9 mouse cellular contexts compared by ENCODE assay signal in the genomic region with DNA sequence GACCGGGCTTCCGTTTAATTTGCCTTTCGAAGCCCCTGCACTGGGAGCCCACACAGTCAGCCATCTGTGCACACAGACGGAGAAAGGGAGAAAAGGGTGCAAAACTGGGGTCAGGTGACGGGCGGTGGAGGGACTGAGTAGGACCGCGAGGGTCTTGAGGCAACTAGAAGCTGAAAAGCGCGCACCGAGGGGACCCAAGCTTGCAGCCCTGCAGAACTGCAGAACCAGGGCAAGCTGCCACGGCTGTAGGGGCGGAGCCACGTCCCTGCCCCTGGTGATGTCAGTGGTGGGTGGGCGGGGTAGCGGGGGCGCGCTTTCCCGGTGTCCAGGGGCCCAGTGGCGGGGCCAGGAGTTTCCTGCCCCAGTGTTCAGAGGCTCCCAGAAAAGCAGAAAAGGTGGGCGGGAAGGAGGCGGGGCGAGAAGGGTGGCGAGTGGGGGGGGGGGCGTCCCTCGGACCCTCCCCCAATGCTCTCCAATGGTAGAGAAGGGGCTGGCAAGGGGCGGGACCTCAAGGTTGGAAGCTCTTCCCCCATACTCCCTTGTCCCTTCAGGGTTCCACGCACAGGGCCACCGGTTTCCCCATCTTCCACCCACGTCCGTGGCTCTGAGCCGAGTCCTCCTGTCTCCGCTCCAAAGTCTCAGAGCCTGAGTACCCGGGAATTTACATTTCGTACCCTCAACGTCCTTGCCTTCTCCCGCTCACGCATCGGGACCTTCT. TPM values are rescaled to one million over a fixed set of nuclear protein-coding genes. Genes with fewer than 3 reads are reported as not detected.
A peak's percentile ranks its signal among the peaks of the same experiment; 100 is the strongest.
DNase-seq lines count a peak whose midpoint lies in the region; ATAC-seq and TF ChIP-seq lines count a peak whose summit lies in the region.
"Had no signal": no experiment of that assay in that cellular context is flagged by ENCODE, and none has a peak within 500 bp of the region (broad histone marks: within the 10 kb centered on the region; RNA-seq: fewer than 3 reads in every experiment).

No protein-coding gene starts in this region.

- ATAC-seq in stomach, embryonic 15.5 days (ENCODE audit: insufficient read depth, low FRiP score, low read depth), result peak; percentile 89

- in situ Hi-C loops in CH12.LX (cut with MboI; ENCODE audit: low pct_ligation_motif_present, low pct_unique_long_range_greater_than_20kb, low sequenced_read_pairs), result no loop called here

- peak overlapping the region; percentile 43; the same call in 1 of the 2 replicates for H3K4me2 ChIP-seq in CH12.LX (ENCODE audit: insufficient read depth, low read depth, poor library complexity, severe bottlenecking)
- peak overlapping the region; percentile 91 for H3K4me2 ChIP-seq in stomach, embryonic 15.5 days

- peak overlapping the region; percentile 62 for H3K4me3 ChIP-seq in gastrocnemius, adult 2 months
- peak overlapping the region in 1 of 3 experiments; percentile 26 for H3K4me3 ChIP-seq in CH12.LX (replicated peaks in 1 of 3; ENCODE audit: low read depth in 2 of 3, low read length in 2 of 3, poor library complexity in 1 of 3)
- peak overlapping the region; percentile 58 for H3K4me3 ChIP-seq in midbrain, embryonic 10.5 days
- H3K4me3 ChIP-seq in stomach, embryonic 15.5 days (replicated peaks), result peak overlapping the region; percentile 43

- H3K9me3 ChIP-seq in CH12.LX (replicated peaks; ENCODE audit: low read length), result no peaks in the 10 kb centered on the region
- no peaks in the 10 kb centered on the region for H3K9me3 ChIP-seq in midbrain, embryonic 10.5 days (replicated peaks)
- H3K9me3 ChIP-seq in stomach, embryonic 15.5 days, result no peaks in the 10 kb centered on the region

- no peaks in the 10 kb centered on the region for H3K4me1 ChIP-seq in CH12.LX (ENCODE audit: control insufficient read depth in 1 of 2, insufficient read depth in 2 of 2)
- H3K4me1 ChIP-seq in midbrain, embryonic 10.5 days, result peaks cover 41% of the 10 kb centered on the region
- H3K4me1 ChIP-seq in stomach, embryonic 15.5 days, result peaks cover 10% of the 10 kb centered on the region

- no peaks in the 10 kb centered on the region for H3K36me3 ChIP-seq in CH12.LX (replicated peaks in 1 of 2; ENCODE audit: control insufficient read depth in 1 of 2, insufficient read depth in 1 of 2, low read length in 1 of 2)
- H3K36me3 ChIP-seq in midbrain, embryonic 10.5 days, result no peaks in the 10 kb centered on the region
- H3K36me3 ChIP-seq in stomach, embryonic 15.5 days, result no peaks in the 10 kb centered on the region

- TF ChIP-seq RAD21 in CH12.LX (IDR thresholded peaks at IDR 0.05; ENCODE audit: low read depth, low read length), result no peak

- intact Hi-C loops in gastrocnemius, adult 2 months (cut with DNase I), result no loop called here

- H3K9ac ChIP-seq in CH12.LX (ENCODE audit: insufficient read depth, low read depth), result no peak overlapping the region
- H3K9ac ChIP-seq in stomach, embryonic 15.5 days, result no peak overlapping the region

- dilution Hi-C loops in CH12.LX (cut with MboI; ENCODE audit: extremely low pct_ligation_motif_present, extremely low pct_unique_long_range_greater_than_20kb, low sequenced_read_pairs), result no loop called here

- no peaks in the 10 kb centered on the region for H3K79me2 ChIP-seq in CH12.LX (replicated peaks; ENCODE audit: control insufficient read depth, extremely low read depth, insufficient read depth, poor library complexity, severe bottlenecking)

- under 1% methylated on average over 39 of the region's 39 CpGs for WGBS in midbrain, embryonic 10.5 days
- under 1% methylated on average over 36 of the region's 39 CpGs for WGBS in stomach, embryonic 15.5 days

- peak; percentile 61 for DNase-seq in gastrocnemius, adult 2 months
- no peak for DNase-seq in gastrocnemius, adult 18-20 months (ENCODE audit: low spot score)
- no peak for DNase-seq in CH12.LX (ENCODE audit: extremely low read depth)
- DNase-seq in cerebellum, postnatal 25 days, result peak; percentile 93 to 96
- peak; percentile 65 to 72 for DNase-seq in frontal cortex, postnatal 36 days (ENCODE audit: low spot score in 2 of 2)
- DNase-seq in layer of hippocampus, postnatal 14 days (ENCODE audit: low spot score in 2 of 2), result peak; percentile 81
- DNase-seq in midbrain, embryonic 10.5 days (ENCODE audit: low spot score), result peak; percentile 90

- TF ChIP-seq POLR2A in CH12.LX (IDR thresholded peaks at IDR 0.05; ENCODE audit: low read depth, low read length), result no peak

- no peak for TF ChIP-seq CTCF in gastrocnemius, adult 2 months (IDR thresholded peaks at IDR 0.05)
- TF ChIP-seq CTCF in CH12.LX (conservative IDR thresholded peaks at IDR 0.05 in 1 of 2, IDR thresholded peaks at IDR 0.05 in 1 of 2; ENCODE audit: low read depth in 2 of 2, low read length in 2 of 2), result no peak

- no peaks in the 10 kb centered on the region for H3K27me3 ChIP-seq in CH12.LX (replicated peaks)
- peaks cover 69% of the 10 kb centered on the region for H3K27me3 ChIP-seq in midbrain, embryonic 10.5 days (ENCODE audit: low read depth, poor library complexity, severe bottlenecking)
- H3K27me3 ChIP-seq in stomach, embryonic 15.5 days (replicated peaks), result peaks cover 41% of the 10 kb centered on the region

- peak overlapping the region; percentile 56 for H3K27ac ChIP-seq in gastrocnemius, adult 2 months
- H3K27ac ChIP-seq in CH12.LX (ENCODE audit: insufficient read depth, low read depth), result no peak overlapping the region
- H3K27ac ChIP-seq in midbrain, embryonic 10.5 days (replicated peaks), result peak overlapping the region; percentile 82
- H3K27ac ChIP-seq in stomach, embryonic 15.5 days, result no peak overlapping the region

- no peak for TF ChIP-seq EP300 in CH12.LX (IDR thresholded peaks at IDR 0.05; ENCODE audit: low read length)

TF ChIP-seq in CH12.LX, 34 proteins besides CTCF, POLR2A, EP300 and RAD21:
- no peak for TF ChIP-seq JUN (IDR thresholded peaks at IDR 0.05; ENCODE audit: insufficient read depth, low read depth, low read length)
- no peak for TF ChIP-seq GABPA (IDR thresholded peaks at IDR 0.05; ENCODE audit: insufficient replicate concordance, low read depth, low read length)
- no peak for TF ChIP-seq ETS1 (conservative IDR thresholded peaks at IDR 0.05; ENCODE audit: low read depth, low read length)
- TF ChIP-seq ZC3H11A (IDR thresholded peaks at IDR 0.05; ENCODE audit: low read depth, low read length), result no peak
- TF ChIP-seq MEF2A (IDR thresholded peaks at IDR 0.05; ENCODE audit: borderline replicate concordance, low read depth, low read length), result no peak
- TF ChIP-seq ZNF384 (IDR thresholded peaks at IDR 0.05; ENCODE audit: low read depth, low read length), result no peak
- no peak for TF ChIP-seq CHD2 (IDR thresholded peaks at IDR 0.05; ENCODE audit: low read length)
- no peak for TF ChIP-seq E2F4 (IDR thresholded peaks at IDR 0.05; ENCODE audit: insufficient replicate concordance, low read depth, low read length)
- no peak for TF ChIP-seq ELF1 (IDR thresholded peaks at IDR 0.05; ENCODE audit: low read depth, low read length)
- no peak for TF ChIP-seq MAX (IDR thresholded peaks at IDR 0.05; ENCODE audit: low read length)
- no peak for TF ChIP-seq SMC3 (IDR thresholded peaks at IDR 0.05; ENCODE audit: low read depth, low read length)
- TF ChIP-seq RCOR1 (conservative IDR thresholded peaks at IDR 0.05; ENCODE audit: low read depth, low read length), result no peak
- no peak for TF ChIP-seq TCF12 (IDR thresholded peaks at IDR 0.05; ENCODE audit: low read depth, low read length)
- TF ChIP-seq ZMIZ1 (IDR thresholded peaks at IDR 0.05; ENCODE audit: low read depth, low read length), result no peak
- no peak for TF ChIP-seq HCFC1 (IDR thresholded peaks at IDR 0.05; ENCODE audit: low read depth, low read length)
- TF ChIP-seq MYC (IDR thresholded peaks at IDR 0.05; ENCODE audit: low read depth, low read length), result no peak

RNA-seq across cellular contexts. Expression of gene Nrn1, which starts 1.1 kb away (rescaled TPM):
- total RNA-seq in gastrocnemius, adult 2 months (2021), result under 1 TPM; 0.92 to 0.98 TPM
- total RNA-seq in gastrocnemius, adult 18-20 months (2021), result 1 to 10 TPM in 1 of 2 experiments, under 1 TPM in 1; 0.55 to 1.1 TPM
- total RNA-seq in CH12.LX (2012; rRNA removed), result not detected in 2 replicates
- total RNA-seq in CH12.LX (2014; rRNA removed), result not detected in 2 replicates
- polyA plus RNA-seq in CH12.LX (2012; ENCODE audit: insufficient read length, low read depth), result not detected in 2 replicates
- 100 to 1,000 TPM; 243 to 245 TPM for total RNA-seq in layer of hippocampus, postnatal 14 days (2021)
- 13.7 and 23.4 TPM in 2 replicates for polyA plus RNA-seq in midbrain, embryonic 10.5 days (2016; fragmentation: Nextera tagmentation; extraction: Ambion mirVana)
- 10.8 and 11.0 TPM in 2 replicates for polyA plus RNA-seq in stomach, embryonic 15.5 days (2015; fragmentation: Nextera tagmentation; extraction: Ambion mirVana)
- total RNA-seq: hematopoietic stem cell, adult 5-6 weeks had no signal

Comparison
In these comparisons a context has a peak if more than half of its experiments do, and no peak if none do; other contexts are left out.
1. DNase-seq: peak in gastrocnemius, adult 2 months (single experiment), cerebellum, postnatal 25 days (2 of 2), frontal cortex, postnatal 36 days (2 of 2), layer of hippocampus, postnatal 14 days (2 of 2) and midbrain, embryonic 10.5 days (single experiment); none in gastrocnemius, adult 18-20 months (single experiment) and CH12.LX (single experiment).
2. H3K27ac ChIP-seq: peak in gastrocnemius, adult 2 months (single experiment) and midbrain, embryonic 10.5 days (single experiment); none in CH12.LX (single experiment) and stomach, embryonic 15.5 days (single experiment).
3. RNA of gene Nrn1, which starts 1.1 kb away (total RNA-seq): 243 to 245 TPM in layer of hippocampus, postnatal 14 days; 0.55 to 1.1 TPM in gastrocnemius, adult 18-20 months, 0.92 to 0.98 TPM in gastrocnemius, adult 2 months and not detected in CH12.LX; every median in the first group is over 100 times any median in the second.